Mouse (Mus musculus) midbrain, embryonic 11.5 days (tissue): ENCODE data around the gene Gm44805. TPM values are rescaled to one million over a fixed set of nuclear protein-coding genes. Genes with fewer than 3 reads are reported as not detected.

Experiments used
- ATAC-seq: fragments of 200-750 bp; cut with Nextera tagmentation; 2 replicates; pipeline ENCODE4 v1.8.0; 2017; ENCODE audit warnings: moderate TSS enrichment, moderate library complexity; ENCODE audit not compliant: low FRiP score
- DNase-seq: peaks from one replicate; pipeline ENCODE4 v3.0.0; 2015; ENCODE audit warnings: low spot score; ENCODE audit errors: missing footprints
- H3K27ac ChIP-seq: fragments of 300-500 bp; sonication (generic); 2 replicates; pipeline ENCODE4 v1.5.1; 2014; ENCODE audit warnings: low read depth, low read length
- H3K27me3 ChIP-seq: fragments of 300-500 bp; sonication (generic); 2 replicates; pipeline ENCODE4 v1.6.1; 2014; ENCODE audit warnings: mild to moderate bottlenecking, low read length, moderate library complexity, mixed read lengths; ENCODE audit not compliant: control insufficient read depth, insufficient read depth
- H3K36me3 ChIP-seq: fragments of 300-500 bp; sonication (generic); 2 replicates; pipeline ENCODE4 v1.6.1; 2014; ENCODE audit warnings: mild to moderate bottlenecking, low read length, moderate library complexity, mixed read lengths; ENCODE audit not compliant: control insufficient read depth, insufficient read depth
- H3K4me1 ChIP-seq: fragments of 300-500 bp; sonication (generic); 2 replicates; pipeline ENCODE4 v1.6.1; 2014; ENCODE audit warnings: low read length; ENCODE audit not compliant: control insufficient read depth, insufficient read depth
- H3K4me2 ChIP-seq: fragments of 300-500 bp; sonication (generic); 2 replicates; pipeline ENCODE4 v1.6.1; 2014; ENCODE audit warnings: mild to moderate bottlenecking, moderate library complexity
- H3K4me3 ChIP-seq: fragments of 300-500 bp; sonication (generic); 2 replicates; pipeline ENCODE4 v1.5.1; 2014; ENCODE audit warnings: low read depth, low read length
- H3K9ac ChIP-seq: fragments of 300-500 bp; sonication (generic); 2 replicates; pipeline ENCODE4 v1.6.1; 2014; ENCODE audit warnings: low read length
- H3K9me3 ChIP-seq: fragments of 300-500 bp; sonication (generic); 2 replicates; pipeline ENCODE4 v1.6.1; 2016; ENCODE audit warnings: low read length; ENCODE audit not compliant: control insufficient read depth
- WGBS: fragments of 180-500 bp; shearing (Covaris S2); extraction: QIAGEN DNeasy Blood & Tissue Kit; methylation state at CpG from one replicate; pipeline ENCODE4 v1.1.7; 2014; 5-methylcytosine and 5-hydroxymethylcytosine counted together
- polyA plus RNA-seq: library from polyadenylated mRNA; unstranded; fragments of >200 nt; fragmentation: Nextera tagmentation; extraction: Ambion mirVana; gene quantifications from 2 replicates; pipeline ENCODE4 v1.2.1, GENCODE M21; 2014

Gene Gm44805
- polyA plus RNA-seq, 1 experiment from 2014 or later, result not detected

GRCm38 (mm10) chr7:19701069-19701761 lies 20.0 kb upstream of the Gm44805 start:
- Histone ChIP-seq H3K4me2 (no peak overlapping the region), H3K36me3 (peaks cover 13% of the 10 kb centered on the region), H3K4me3 (no peak overlapping the region), H3K27ac (no peak overlapping the region), H3K4me1 (peaks cover 13% of the 10 kb centered on the region), H3K9me3 (peaks cover 4% of the 10 kb centered on the region; the same call in 1 of the 2 replicates), H3K27me3 (no peaks in the 10 kb centered on the region), H3K9ac (no peak overlapping the region)
- WGBS, result 29% methylated on average over 22 of the region's 22 CpGs
- ATAC-seq (peak; percentile 63), DNase-seq (peak; percentile 90)

- Histone ChIP-seq H3K9ac (no peak overlapping the region), H3K4me2 (no peak overlapping the region), H3K27me3 (no peaks in the 10 kb centered on the region), H3K36me3 (peaks cover 14% of the 10 kb centered on the region), H3K4me3 (no peak overlapping the region), H3K4me1 (peaks cover 13% of the 10 kb centered on the region), H3K27ac (no peak overlapping the region), H3K9me3 (peaks cover 4% of the 10 kb centered on the region; the same call in 1 of the 2 replicates)
- ATAC-seq, result no peak
- WGBS, result 58% methylated on average over 12 of the region's 12 CpGs
- no peak for DNase-seq
Measured at GRCm38 (mm10) chr7:19700299-19701068, 19.3 kb upstream of the Gm44805 start.

- H3K4me1 ChIP-seq, result peaks cover 13% of the 10 kb centered on the region
- no peaks in the 10 kb centered on the region for H3K27me3 ChIP-seq
- H3K9ac ChIP-seq, result 0 out of 2 replicates have a peak overlapping the region, but pooled peaks have one; percentile 67
- 81% methylated on average over 4 of the region's 4 CpGs for WGBS
- peaks cover 4% of the 10 kb centered on the region; the same call in 1 of the 2 replicates for H3K9me3 ChIP-seq
- no peak overlapping the region for H3K27ac ChIP-seq
- H3K4me2 ChIP-seq, result no peak overlapping the region
- DNase-seq, result no peak
- no peak for ATAC-seq
- peaks cover 14% of the 10 kb centered on the region for H3K36me3 ChIP-seq
- H3K4me3 ChIP-seq, result no peak overlapping the region
Measured at GRCm38 (mm10) chr7:19699827-19700148, 18.6 kb upstream of the Gm44805 start.

GRCm38 (mm10) chr7:19698907-19699826 lies 17.9 kb upstream of the Gm44805 start, which contains the start of gene Apoe:
TSS of gene Apoe (minus strand) at chr7:19699188.
- H3K4me3 ChIP-seq, result peak within 1 kb of the TSS; percentile 31
- WGBS, result 1% methylated on average over 19 of the region's 20 CpGs

GRCm38 (mm10) chr7:19697949-19698906 lies 17.0 kb upstream of the Gm44805 start:
- DNase-seq, result peak; percentile 92
- peak overlapping the region; percentile 31 for H3K4me3 ChIP-seq
- peak overlapping the region; percentile 67 for H3K9ac ChIP-seq
- H3K4me1 ChIP-seq, result peaks cover 15% of the 10 kb centered on the region
- H3K27ac ChIP-seq, result no peak overlapping the region
- H3K9me3 ChIP-seq, result peaks cover 4% of the 10 kb centered on the region; the same call in 1 of the 2 replicates
- peak overlapping the region; percentile 65 for H3K4me2 ChIP-seq
- no peak for ATAC-seq
- H3K36me3 ChIP-seq, result peaks cover 10% of the 10 kb centered on the region
- no peaks in the 10 kb centered on the region for H3K27me3 ChIP-seq
- 3% methylated on average over 28 of the region's 28 CpGs for WGBS

More at GRCm38 (mm10) chr7:19698907-19699826, 17.9 kb upstream of the Gm44805 start, which contains the start of gene Apoe:
- peaks cover 14% of the 10 kb centered on the region for H3K36me3 ChIP-seq
- ATAC-seq (peak; percentile 56), DNase-seq (peak; percentile 95)
- H3K9ac ChIP-seq, result peak within 1 kb of the TSS; percentile 67
- H3K9me3 ChIP-seq, result peaks cover 4% of the 10 kb centered on the region; the same call in 1 of the 2 replicates
- H3K27ac ChIP-seq, result no peak within 1 kb of the TSS
- peak within 1 kb of the TSS; percentile 65 for H3K4me2 ChIP-seq
- H3K27me3 ChIP-seq, result no peaks in the 10 kb centered on the region
- H3K4me1 ChIP-seq, result peaks cover 13% of the 10 kb centered on the region

GRCm38 (mm10) chr7:19696336-19696873 lies 15.2 kb upstream of the Gm44805 start:
- 96% methylated on average over 34 of the region's 34 CpGs for WGBS
- H3K4me2 ChIP-seq, result no peak overlapping the region
- H3K9ac ChIP-seq, result no peak overlapping the region
- ATAC-seq (no peak), DNase-seq (peak; percentile 59)
- no peak overlapping the region for H3K4me3 ChIP-seq
- H3K4me1 ChIP-seq, result peaks cover 17% of the 10 kb centered on the region
- H3K27ac ChIP-seq, result no peak overlapping the region
- peaks cover 9% of the 10 kb centered on the region for H3K36me3 ChIP-seq
- peaks cover 4% of the 10 kb centered on the region; the same call in 1 of the 2 replicates for H3K9me3 ChIP-seq
- H3K27me3 ChIP-seq, result no peaks in the 10 kb centered on the region

GRCm38 (mm10) chr7:19695881-19696280 lies 14.7 kb upstream of the Gm44805 start:
- Histone ChIP-seq H3K9me3 (peaks cover 4% of the 10 kb centered on the region; the same call in 1 of the 2 replicates), H3K4me2 (no peak overlapping the region), H3K27ac (no peak overlapping the region), H3K9ac (no peak overlapping the region), H3K4me1 (peaks cover 17% of the 10 kb centered on the region), H3K36me3 (peaks cover 9% of the 10 kb centered on the region), H3K27me3 (no peaks in the 10 kb centered on the region), H3K4me3 (no peak overlapping the region)
- DNase-seq (no peak), ATAC-seq (no peak)
- whole genome bisulfite sequencing, result 86% methylated on average over 6 of the region's 6 CpGs
